Mouse (Mus musculus) heart, postnatal 10 days (tissue): ENCODE data around the gene Nrd1. TPM values are rescaled to one million over a fixed set of nuclear protein-coding genes. Genes with fewer than 3 reads are reported as not detected.

Experiments
- DNase-seq, 2 experiments: peaks; one replicate each; pipeline ENCODE4 v3.0.0; 2021
- intact Hi-C: fragments of 180-260 bp; cut with DNase I; formaldehyde crosslinking; loops from one replicate; pipeline ENCODE4 v1.15.1; 2025
- microRNA-seq, 2 experiments: library from miRNA; unstranded; fragments of <30 nt; microRNA quantifications; one replicate each; pipeline ENCODE4 v1.2.0; 2022
- total RNA-seq, 2 experiments: library from RNA; stranded (reverse); gene quantifications; 2 replicates each; pipeline ENCODE4 v1.2.3; 2021

Nrd1 gene
- total RNA-seq, 2 experiments from 2014 or later: 88.8 to 101 TPM

- peak in 1 of 2 experiments; percentile 37 for DNase-seq
- intact Hi-C loops: no loop called here
Observed at GRCm38 (mm10) chr4:109089999-109090398, 89.5 kb downstream of the Nrd1 start.

DNA sequence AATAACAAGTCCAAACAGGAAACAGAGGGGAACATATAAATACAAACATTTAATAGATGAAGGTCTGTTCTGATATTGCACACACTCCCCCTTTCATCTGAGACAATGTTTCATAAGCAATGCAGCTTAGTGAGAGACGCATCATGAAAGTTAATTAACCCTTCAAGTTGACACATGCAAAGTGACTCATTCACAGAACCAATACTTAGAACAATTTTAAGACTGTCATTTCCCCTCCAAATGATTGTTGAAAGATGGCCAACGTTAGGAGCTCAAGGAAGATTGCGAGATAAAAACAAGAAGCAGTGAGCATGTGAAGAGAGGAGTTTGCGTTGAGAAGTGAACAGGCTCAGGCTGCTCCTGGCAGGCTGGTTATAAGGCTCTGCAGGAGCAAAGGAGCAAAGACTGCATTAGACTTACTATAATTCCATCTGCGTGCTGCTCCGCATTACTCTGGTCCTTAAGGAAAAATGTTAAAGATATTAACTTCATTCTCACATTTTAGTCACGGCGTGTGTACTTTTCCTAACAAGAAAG is 90.9 kb downstream of the Nrd1 start:
- DNase-seq: no peak
- intact Hi-C loops: no loop called here

DNA sequence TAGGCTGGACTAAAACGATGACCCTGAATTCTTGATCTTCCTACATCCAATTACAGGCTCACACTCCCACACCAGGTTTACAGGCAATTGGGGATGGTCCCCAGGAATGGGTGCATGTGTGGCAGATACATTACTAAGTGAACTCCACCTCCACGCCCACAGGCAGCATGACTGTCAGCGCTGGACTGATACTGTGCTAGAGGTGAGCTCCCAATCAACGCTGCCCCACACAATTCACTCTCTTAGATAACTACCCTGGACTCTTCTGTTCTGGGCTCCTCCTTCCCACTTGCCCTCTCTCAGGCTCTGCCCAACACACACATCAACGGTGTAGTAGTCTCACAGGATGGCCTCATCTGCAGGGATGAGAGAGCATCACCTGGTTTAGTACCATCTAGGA is 91.9 kb downstream of the Nrd1 start:
- intact Hi-C loops: no loop called here
- DNase-seq: no peak

DNA sequence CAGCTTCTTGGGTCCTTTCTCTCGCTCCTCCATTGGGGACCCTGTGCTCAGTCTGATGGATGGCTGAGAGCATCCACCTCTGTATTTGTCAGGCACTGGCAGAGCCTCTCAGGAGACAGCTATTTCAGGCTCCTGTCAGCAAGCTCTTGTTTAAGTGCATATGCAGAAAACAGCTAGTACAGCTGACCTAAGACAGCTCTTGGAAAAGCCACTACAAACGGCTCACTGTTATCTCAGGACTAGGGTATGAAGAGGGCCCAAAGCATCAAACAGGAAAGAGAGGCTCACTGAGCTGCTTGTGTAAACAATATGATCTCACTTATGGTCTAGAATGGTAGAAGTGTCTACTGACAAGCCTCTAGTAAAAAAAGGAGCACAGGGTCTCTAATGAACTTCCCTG is 93.8 kb downstream of the Nrd1 start:
- no peak for DNase-seq
- intact Hi-C loops: no loop called here

- no peak for DNase-seq
- intact Hi-C loops: no loop called here
Observed at GRCm38 (mm10) chr4:109098861-109099260, 98.4 kb downstream of the Nrd1 start.

DNA sequence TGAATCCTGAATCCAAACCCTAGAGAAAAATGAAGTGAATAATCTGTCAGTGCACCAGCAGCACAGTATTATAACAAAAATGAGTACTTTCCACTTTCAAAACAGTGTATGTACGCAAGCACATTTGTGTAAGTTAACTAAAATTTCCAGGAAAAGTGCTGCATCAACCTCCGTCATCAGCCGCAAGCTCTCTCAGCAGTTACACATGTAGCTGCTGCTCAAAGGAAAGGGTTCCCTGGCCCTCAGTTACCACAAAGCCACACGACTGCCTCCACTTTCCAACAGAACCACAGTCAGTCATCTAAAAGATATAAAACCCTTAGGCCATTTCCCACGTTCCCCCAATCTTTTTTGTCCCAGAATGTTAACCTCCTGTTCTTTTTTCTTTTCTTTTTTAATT is 102.1 kb downstream of the Nrd1 start:
- intact Hi-C loops: no loop called here

GRCm38 (mm10) chr4:109103145-109103883 is 102.9 kb downstream of the Nrd1 start:
- DNase-seq: no peak
- intact Hi-C loops: no loop called here

More for the DNA sequence above, 102.1 kb downstream of the Nrd1 start:
- no peak for DNase-seq

GRCm38 (mm10) chr4:109105254-109105653 is 104.8 kb downstream of the Nrd1 start:
- intact Hi-C loops: no loop called here
- DNase-seq: no peak

- peak; percentile 43 to 64 for DNase-seq
- intact Hi-C loops: no loop called here
Observed at GRCm38 (mm10) chr4:109106034-109106433, 105.6 kb downstream of the Nrd1 start.

DNA sequence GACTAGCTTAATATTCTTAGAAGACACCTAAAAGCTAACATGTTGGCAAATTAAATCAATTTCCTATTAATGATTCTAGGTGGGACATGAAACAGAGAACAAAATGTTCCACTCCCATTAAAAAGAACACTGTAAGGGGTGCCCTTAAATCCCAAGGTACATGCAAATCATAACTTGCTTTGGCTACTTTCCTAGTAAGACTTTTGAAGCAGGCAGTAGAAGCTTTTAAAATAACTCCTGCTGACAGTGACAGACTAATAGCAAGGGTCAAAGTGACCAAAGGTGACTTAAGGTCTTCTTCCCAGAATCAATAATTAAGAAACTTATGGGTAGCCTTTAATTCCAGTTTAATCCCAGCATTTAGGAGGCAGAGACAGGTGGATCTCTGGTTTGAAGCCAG is 106.1 kb downstream of the Nrd1 start:
- intact Hi-C loops: no loop called here
- DNase-seq: no peak

DNA sequence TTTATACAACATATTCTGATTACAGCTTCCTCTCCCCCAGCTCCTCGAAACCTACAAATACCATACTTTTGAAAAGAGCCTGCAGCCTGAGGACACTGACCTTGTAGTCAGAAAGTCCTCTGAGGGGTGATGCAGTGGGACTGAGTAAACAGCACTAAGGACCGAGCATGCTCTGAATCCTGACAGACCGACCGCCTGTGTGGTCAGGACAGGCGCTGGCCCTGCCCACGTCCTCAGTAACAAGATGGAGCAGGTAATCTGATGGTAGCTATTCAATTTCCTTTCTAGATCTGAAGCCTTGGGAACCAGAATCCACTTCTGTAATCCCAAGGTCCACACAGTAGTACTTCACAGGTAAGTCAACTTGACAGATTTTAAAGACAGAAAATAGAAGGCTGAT is 108.6 kb downstream of the Nrd1 start:
- intact Hi-C loops: no loop called here
- DNase-seq: no peak

- DNase-seq: no peak
- intact Hi-C loops: no loop called here
Observed at GRCm38 (mm10) chr4:109109686-109110085, 109.2 kb downstream of the Nrd1 start.

DNA sequence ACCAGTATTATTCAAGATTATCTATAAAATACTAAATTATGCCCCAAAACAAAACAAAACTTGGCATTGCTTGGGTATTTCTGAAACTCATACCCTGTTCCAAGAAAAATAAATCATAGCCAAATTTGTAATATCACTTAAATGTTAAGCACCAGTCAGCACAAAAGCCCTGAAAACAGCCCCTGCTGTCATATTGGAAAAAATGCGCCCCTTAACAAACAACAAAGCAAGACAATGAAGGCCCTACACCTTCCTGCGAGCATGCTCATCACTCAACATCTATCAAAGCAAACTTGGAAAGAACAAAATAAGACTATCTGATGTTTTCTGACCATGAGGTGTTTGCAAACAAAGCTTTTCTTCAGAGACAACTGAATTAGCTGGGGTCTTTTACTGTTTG is 110.5 kb downstream of the Nrd1 start:
- DNase-seq: no peak
- intact Hi-C loops: no loop called here

Small RNA genes lying within 50 kb of the gene (microRNA-seq; reads per million reads assigned to microRNA genes)
- 0 reads per million in 2 experiments for gene Mir761

Other genes with a start within 250 kb of the Nrd1 start
- gene Zfyve9, start 219.9 kb upstream of the Nrd1 start, total RNA-seq: 10 to 100 TPM; 24.0 to 26.8 TPM
- gene Btf3l4, start 167.0 kb upstream of the Nrd1 start, total RNA-seq: 100 to 1,000 TPM; 105 to 108 TPM
- gene Txndc12, start 166.1 kb upstream of the Nrd1 start, total RNA-seq: 10 to 100 TPM; 52.4 to 60.3 TPM
- gene Kti12, start 152.9 kb upstream of the Nrd1 start, total RNA-seq: 10 to 100 TPM; 18.6 to 19.8 TPM
- gene A730015C16Rik, start 152.0 kb upstream of the Nrd1 start, total RNA-seq: not detected
- gene Rab3b, start 121.6 kb upstream of the Nrd1 start, total RNA-seq: 1 to 10 TPM in 1 of 2 experiments, under 1 TPM in 1; 0.50 to 1.2 TPM
- gene Osbpl9, start 201.6 kb downstream of the Nrd1 start, total RNA-seq: 10 to 100 TPM; 86.2 to 92.2 TPM
- gene Calr4, start 233.8 kb downstream of the Nrd1 start, total RNA-seq: under 1 TPM in 1 of 2 experiments, not detected in 1; 0.22 TPM